ENCODE assay signal across 8 mouse cellular contexts in the genomic region with DNA sequence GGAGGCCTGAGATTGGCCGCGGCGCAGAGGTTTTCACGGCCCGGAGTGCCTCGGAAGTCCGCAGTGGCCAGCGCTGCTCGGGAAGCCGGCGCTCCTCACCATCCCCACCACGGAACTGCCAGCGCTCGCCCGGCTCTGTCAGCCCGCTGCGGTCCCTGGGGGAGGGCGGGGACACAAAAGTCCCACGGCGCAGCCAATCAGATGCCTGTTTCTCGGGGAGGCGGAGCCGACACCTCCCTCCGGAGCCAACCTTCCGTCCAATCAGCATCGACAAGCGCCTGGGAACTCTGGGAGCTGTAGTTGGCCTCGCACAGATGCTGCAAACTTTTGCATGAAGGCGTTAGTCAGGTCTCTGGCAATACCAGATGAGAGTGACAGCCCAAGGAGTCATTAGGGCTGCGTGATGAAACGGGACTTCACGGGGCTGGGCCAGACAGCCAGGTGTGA. TPM values are rescaled to one million over a fixed set of nuclear protein-coding genes. Genes with fewer than 3 reads are reported as not detected.
A peak's percentile ranks its signal among the peaks of the same experiment; 100 is the strongest.
DNase-seq lines count a peak whose midpoint lies in the region; ATAC-seq and TF ChIP-seq lines count a peak whose summit lies in the region.

A gene (minus strand): TSS at position 150 of the 447 bp plus-strand sequence.

- peak; percentile 94 for TF ChIP-seq POLR2A in cortical plate, adult 2 months (IDR thresholded peaks at IDR 0.05; ENCODE audit: extremely low read depth, insufficient read depth, low read length)

- no peak within 1 kb of the TSS for H3K27ac ChIP-seq in cortical plate, adult 2 months (ENCODE audit: insufficient read depth, low read length)

- H3K4me3 ChIP-seq in cortical plate, adult 2 months (ENCODE audit: insufficient read depth, low read length), result peak within 1 kb of the TSS; percentile 90
- peak within 1 kb of the TSS; percentile 96 for H3K4me3 ChIP-seq in megakaryocyte, embryonic 14.5 days (replicated peaks)

- ATAC-seq in activated CD4-positive, CD25-positive, alpha-beta regulatory T cell, adult 4 months, result peak; percentile 90

- TF ChIP-seq CTCF in cortical plate, adult 2 months (IDR thresholded peaks at IDR 0.05; ENCODE audit: extremely low read depth, insufficient read depth, low read length), result no peak

- no peaks in the 10 kb centered on the region for H3K27me3 ChIP-seq in megakaryocyte, embryonic 14.5 days (replicated peaks)

- peaks cover 17% of the 10 kb centered on the region for H3K36me3 ChIP-seq in megakaryocyte, embryonic 14.5 days (replicated peaks; ENCODE audit: low read length)

- peak; percentile 98 for DNase-seq in gastrocnemius, adult 8-10 months (ENCODE audit: low spot score in 2 of 2)
- DNase-seq in hindlimb bud, embryonic 11.5 days (ENCODE audit: extremely low spot score, low read depth, low spot score), result peak; percentile 95
- peak; percentile 91 to 96 for DNase-seq in left cerebral cortex, adult 8-10 months (ENCODE audit: low spot score in 2 of 2)
- peak; percentile 98 for DNase-seq in right cerebral cortex, postnatal 10 days (ENCODE audit: low spot score in 2 of 2)
- DNase-seq in urinary bladder, postnatal 25 days (ENCODE audit: low spot score), result peak; percentile 92

- H3K9me3 ChIP-seq in megakaryocyte, embryonic 14.5 days, result no peaks in the 10 kb centered on the region

- peaks cover 2% of the 10 kb centered on the region; the same call in 1 of the 2 replicates for H3K4me1 ChIP-seq in cortical plate, adult 2 months (ENCODE audit: control insufficient read depth, insufficient read depth, low read length)
- H3K4me1 ChIP-seq in megakaryocyte, embryonic 14.5 days, result peaks cover 71% of the 10 kb centered on the region

RNA-seq across cellular contexts. Expression of the gene that starts here (rescaled TPM):
- polyA plus RNA-seq in activated CD4-positive, CD25-positive, alpha-beta regulatory T cell, adult 4 months (2017; shearing (Covaris generic)), result 1 to 10 TPM; 1.7 to 5.4 TPM
- 8.1 and 8.2 TPM in 2 replicates for polyA plus RNA-seq in cortical plate, adult 2 months (2012; rRNA removed)
- 1 to 10 TPM; 2.1 to 2.5 (median 2.2) TPM for total RNA-seq in gastrocnemius, adult 8-10 months (2022)
- 10 to 100 TPM in 2 of 4 experiments, 1 to 10 TPM in 2; 9.7 to 12.3 (median 10.1) TPM for total RNA-seq in left cerebral cortex, adult 8-10 months (2022)
- 23.7 and 27.2 TPM in 2 replicates for polyA plus RNA-seq in megakaryocyte, embryonic 14.5 days (2012; ENCODE audit: insufficient read depth, low replicate concordance)
